Mouse (Mus musculus) liver, adult (tissue): Measurements from ENCODE around the gene Nrd1.

Source experiments
- GATA4 ChIP-seq: IDR thresholded peaks from 2 replicates; pipeline ENCODE4 v1.6.1; 2014; ENCODE audit warnings: mild to moderate bottlenecking, low read length; ENCODE audit not compliant: insufficient replicate concordance

The Nrd1 gene

GRCm38 (mm10) chr4:109109686-109110085, 109.2 kb downstream of the Nrd1 start:
- TF ChIP-seq GATA4, result no peak

GRCm38 (mm10) chr4:109110978-109111377, 110.5 kb downstream of the Nrd1 start:
- TF ChIP-seq GATA4, result no peak
